8 mouse cellular contexts compared by ENCODE assay signal in the genomic region with DNA sequence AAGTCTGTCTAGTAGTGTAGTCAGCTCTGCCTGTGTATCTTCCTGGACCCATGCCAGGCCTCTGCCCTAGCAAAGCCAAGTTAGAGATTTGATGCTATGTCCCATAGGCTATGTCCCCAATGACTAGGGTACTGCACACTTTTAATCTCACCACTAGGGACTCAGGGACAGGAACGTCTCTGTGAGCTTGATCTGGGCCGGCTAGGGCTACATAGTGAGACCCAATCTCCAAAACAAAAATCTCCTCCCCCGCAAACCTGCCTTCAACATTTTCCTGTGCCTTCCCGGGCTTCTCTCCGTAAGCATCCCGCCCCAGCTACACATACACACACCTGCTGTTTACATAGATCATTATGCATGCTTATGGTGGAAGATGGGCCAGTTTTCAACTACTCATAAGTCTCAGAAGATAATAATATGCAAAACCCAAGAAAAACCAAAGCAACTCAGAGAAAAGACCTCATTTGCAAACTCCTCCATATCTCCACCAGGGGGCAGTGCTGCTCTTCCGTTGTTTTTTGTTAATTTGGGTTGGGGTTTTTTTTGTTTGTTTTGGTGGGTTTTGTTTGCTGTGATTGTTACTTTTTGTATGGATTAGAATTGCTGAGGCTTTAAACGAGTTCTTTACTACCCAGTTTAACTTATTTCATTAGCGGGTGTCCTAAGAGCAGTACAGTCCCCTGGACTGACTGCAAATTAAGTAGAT. TPM values are rescaled to one million over a fixed set of nuclear protein-coding genes. Genes with fewer than 3 reads are reported as not detected.
DNase-seq lines count a peak whose midpoint lies in the region; ATAC-seq lines count a peak whose summit lies in the region.

No protein-coding gene starts in this region.

- H3K4me1 ChIP-seq in embryonic facial prominence, embryonic 11.5 days (ENCODE audit: control insufficient read depth, insufficient read depth, low read length), result no peaks in the 10 kb centered on the region
- peaks cover 7% of the 10 kb centered on the region; the same call in 1 of the 2 replicates for H3K4me1 ChIP-seq in limb, embryonic 13.5 days

- no peak overlapping the region for H3K4me2 ChIP-seq in embryonic facial prominence, embryonic 11.5 days (ENCODE audit: low read depth, low read length)
- no peak overlapping the region; the same call in 1 of the 2 replicates for H3K4me2 ChIP-seq in limb, embryonic 13.5 days (replicated peaks)

- H3K36me3 ChIP-seq in embryonic facial prominence, embryonic 11.5 days (replicated peaks; ENCODE audit: control insufficient read depth, insufficient read depth, low read depth, low read length), result no peaks in the 10 kb centered on the region
- H3K36me3 ChIP-seq in limb, embryonic 13.5 days, result peaks cover 4% of the 10 kb centered on the region; the same call in 1 of the 2 replicates

- 21% methylated on average over 9 of the region's 9 CpGs for WGBS in embryonic facial prominence, embryonic 11.5 days
- WGBS in limb, embryonic 13.5 days, result 24% methylated on average over 9 of the region's 9 CpGs

- DNase-seq in gastrocnemius, postnatal 10 days, result peak; percentile 26
- no peak for DNase-seq in gastrocnemius, postnatal 25 days
- DNase-seq in ovary, postnatal 14 days (ENCODE audit: low spot score), result peak; percentile 12
- DNase-seq in ovary, postnatal 36 days (ENCODE audit: low spot score), result no peak
- DNase-seq in embryonic facial prominence, embryonic 11.5 days (ENCODE audit: low spot score), result peak; percentile 73
- no peak for DNase-seq in testis, postnatal 14 days (ENCODE audit: low spot score)
- no peak for DNase-seq in spleen, adult 18-20 months

- no peaks in the 10 kb centered on the region for H3K9me3 ChIP-seq in embryonic facial prominence, embryonic 11.5 days (replicated peaks; ENCODE audit: control insufficient read depth, low read length)
- no peaks in the 10 kb centered on the region for H3K9me3 ChIP-seq in limb, embryonic 13.5 days

- no peaks in the 10 kb centered on the region for H3K27me3 ChIP-seq in embryonic facial prominence, embryonic 11.5 days (ENCODE audit: control insufficient read depth, insufficient read depth, low read length)
- 0 out of 2 replicates have a peak, but pooled peaks cover 4% of the 10 kb centered on the region for H3K27me3 ChIP-seq in limb, embryonic 13.5 days

- H3K9ac ChIP-seq in embryonic facial prominence, embryonic 11.5 days (replicated peaks; ENCODE audit: low read length), result no peak overlapping the region
- H3K9ac ChIP-seq in limb, embryonic 13.5 days, result no peak overlapping the region

- no peak overlapping the region for H3K27ac ChIP-seq in embryonic facial prominence, embryonic 11.5 days (replicated peaks; ENCODE audit: low read depth, low read length)
- no peak overlapping the region for H3K27ac ChIP-seq in limb, embryonic 13.5 days

- H3K4me3 ChIP-seq in embryonic facial prominence, embryonic 11.5 days (ENCODE audit: low read depth, low read length), result no peak overlapping the region
- H3K4me3 ChIP-seq in limb, embryonic 13.5 days, result no peak overlapping the region

- ATAC-seq in embryonic facial prominence, embryonic 11.5 days (replicated peaks; ENCODE audit: insufficient number of reproducible peaks, low FRiP score, low TSS enrichment, low read depth), result 0 out of 2 replicates have a peak, but pooled peaks have one; percentile 37
- peak; percentile 52; the same call in 1 of the 2 replicates for ATAC-seq in limb, embryonic 13.5 days (ENCODE audit: low FRiP score, low read depth)

RNA-seq across cellular contexts. Expression of a gene that starts 54.7 kb away (rescaled TPM):
- 10 to 100 TPM; 17.2 to 20.1 TPM for total RNA-seq in gastrocnemius, postnatal 10 days (2021)
- total RNA-seq in gastrocnemius, postnatal 25 days (2021), result 1 to 10 TPM; 9.3 to 9.6 TPM
- 107 and 111 TPM in 2 replicates for polyA plus RNA-seq in embryonic facial prominence, embryonic 11.5 days (2014; fragmentation: Nextera tagmentation; extraction: Ambion mirVana)
- polyA plus RNA-seq in limb, embryonic 13.5 days (2015; fragmentation: Nextera tagmentation; extraction: Ambion mirVana), result 89.7 and 92.2 TPM in 2 replicates

RNA-seq across cellular contexts. Expression of a gene that starts 55.0 kb away (rescaled TPM):
- 10 to 100 TPM; 56.2 to 57.2 TPM for total RNA-seq in gastrocnemius, postnatal 10 days (2021)
- 10 to 100 TPM; 37.4 to 39.0 TPM for total RNA-seq in gastrocnemius, postnatal 25 days (2021)
- 391 and 410 TPM in 2 replicates for polyA plus RNA-seq in embryonic facial prominence, embryonic 11.5 days (2014; fragmentation: Nextera tagmentation; extraction: Ambion mirVana)
- 455 and 473 TPM in 2 replicates for polyA plus RNA-seq in limb, embryonic 13.5 days (2015; fragmentation: Nextera tagmentation; extraction: Ambion mirVana)

Comparison
In these comparisons a context has a peak if more than half of its experiments do, and no peak if none do; other contexts are left out.
1. DNase-seq: peak in gastrocnemius, postnatal 10 days (single experiment), ovary, postnatal 14 days (single experiment) and embryonic facial prominence, embryonic 11.5 days (single experiment); none in gastrocnemius, postnatal 25 days (single experiment), ovary, postnatal 36 days (single experiment), testis, postnatal 14 days (single experiment) and spleen, adult 18-20 months (0 of 2).